In the genomic region with DNA sequence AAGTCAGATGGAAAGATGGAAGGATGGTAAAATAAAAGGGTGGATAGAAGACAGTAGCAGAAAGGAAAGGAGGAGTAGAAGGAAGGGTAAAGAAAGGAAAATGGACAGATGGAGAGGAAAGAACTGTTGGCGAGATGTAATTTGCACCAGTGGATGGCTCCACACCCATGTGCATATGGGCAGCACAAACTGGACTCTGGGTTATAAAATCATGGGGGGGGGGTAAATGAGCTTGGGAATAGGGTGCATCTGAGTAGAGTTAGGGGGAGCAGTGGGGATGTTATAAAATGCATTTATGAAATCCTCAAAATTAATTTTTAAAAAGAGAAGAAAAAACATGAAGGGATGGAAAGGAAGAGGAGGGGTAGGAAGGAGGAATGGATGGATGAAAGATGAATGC, we compare ENCODE assay signal across 8 mouse cellular contexts. TPM values are rescaled to one million over a fixed set of nuclear protein-coding genes. Genes with fewer than 3 reads are reported as not detected.
DNase-seq lines count a peak whose midpoint lies in the region; ATAC-seq and TF ChIP-seq lines count a peak whose summit lies in the region.

No protein-coding gene starts in this region.

- H3K4me3 ChIP-seq in heart, embryonic 11.5 days (ENCODE audit: low read depth, low read length), result peak overlapping the region; percentile 51
- no peak overlapping the region for H3K4me3 ChIP-seq in ES-Bruce4 (ENCODE audit: low read depth, low read length)
- H3K4me3 ChIP-seq in forebrain, embryonic 16.5 days (replicated peaks; ENCODE audit: low read length), result peak overlapping the region; percentile 56
- peak overlapping the region; percentile 59 for H3K4me3 ChIP-seq in liver, embryonic 16.5 days (ENCODE audit: low read depth, low read length)

- no peaks in the 10 kb centered on the region for H3K36me3 ChIP-seq in heart, embryonic 11.5 days (ENCODE audit: control insufficient read depth, insufficient read depth, low read length)
- no peaks in the 10 kb centered on the region for H3K36me3 ChIP-seq in ES-Bruce4 (ENCODE audit: control insufficient read depth, insufficient read depth, low read length, poor library complexity, severe bottlenecking)
- no peaks in the 10 kb centered on the region for H3K36me3 ChIP-seq in forebrain, embryonic 16.5 days (ENCODE audit: control insufficient read depth, insufficient read depth)
- no peaks in the 10 kb centered on the region for H3K36me3 ChIP-seq in liver, embryonic 16.5 days (ENCODE audit: control insufficient read depth, insufficient read depth)

- H3K9ac ChIP-seq in heart, embryonic 11.5 days (ENCODE audit: low read depth, low read length), result peak overlapping the region; percentile 67; the same call in 1 of the 2 replicates
- H3K9ac ChIP-seq in ES-Bruce4 (ENCODE audit: low read depth, poor library complexity, severe bottlenecking), result peak overlapping the region; percentile 37; the same call in 1 of the 2 replicates
- peak overlapping the region; percentile 70 for H3K9ac ChIP-seq in forebrain, embryonic 16.5 days (replicated peaks; ENCODE audit: low read depth, low read length)
- no peak overlapping the region; the same call in 1 of the 2 replicates for H3K9ac ChIP-seq in liver, embryonic 16.5 days (ENCODE audit: low read depth, low read length)

- no peak for TF ChIP-seq CTCF in ES-Bruce4 (IDR thresholded peaks at IDR 0.05; ENCODE audit: low read depth, low read length)

- TF ChIP-seq EP300 in ES-Bruce4 (IDR thresholded peaks at IDR 0.05; ENCODE audit: insufficient read depth, low read depth, low read length), result no peak

- H3K4me1 ChIP-seq in heart, embryonic 11.5 days (ENCODE audit: control insufficient read depth, insufficient read depth, low read length), result no peaks in the 10 kb centered on the region
- no peaks in the 10 kb centered on the region for H3K4me1 ChIP-seq in ES-Bruce4 (ENCODE audit: control insufficient read depth, insufficient read depth, low read length)
- H3K4me1 ChIP-seq in forebrain, embryonic 16.5 days (replicated peaks; ENCODE audit: control insufficient read depth, insufficient read depth, low read length), result peaks cover 7% of the 10 kb centered on the region
- H3K4me1 ChIP-seq in liver, embryonic 16.5 days (ENCODE audit: control insufficient read depth, low read depth, low read length), result no peaks in the 10 kb centered on the region

- no peak for ATAC-seq in heart, embryonic 11.5 days (replicated peaks; ENCODE audit: insufficient number of reproducible peaks, low FRiP score, low TSS enrichment)
- ATAC-seq in forebrain, embryonic 16.5 days, result no peak
- ATAC-seq in liver, embryonic 16.5 days (ENCODE audit: low read depth), result no peak
- no peak for ATAC-seq in inflammation-experienced regulatory T-cells, adult 6 months
- no peak for ATAC-seq in CD4-positive, CD25-positive, alpha-beta regulatory T cell, adult 4 months

- H3K4me2 ChIP-seq in heart, embryonic 11.5 days, result peak overlapping the region; percentile 56
- H3K4me2 ChIP-seq in forebrain, embryonic 16.5 days (ENCODE audit: low read length), result peak overlapping the region; percentile 46
- peak overlapping the region; percentile 49 for H3K4me2 ChIP-seq in liver, embryonic 16.5 days (ENCODE audit: low read depth, low read length)

- DNase-seq in heart, postnatal 36 days, result no peak
- no peak for DNase-seq in kidney, postnatal 10 days

- TF ChIP-seq POLR2A in ES-Bruce4 (IDR thresholded peaks at IDR 0.05; ENCODE audit: insufficient read depth, low read length), result no peak

- H3K27me3 ChIP-seq in heart, embryonic 11.5 days (ENCODE audit: control insufficient read depth, insufficient read depth, low read length), result no peaks in the 10 kb centered on the region
- no peaks in the 10 kb centered on the region for H3K27me3 ChIP-seq in ES-Bruce4 (ENCODE audit: control insufficient read depth, insufficient read depth, low read length, poor library complexity, severe bottlenecking)
- no peaks in the 10 kb centered on the region for H3K27me3 ChIP-seq in forebrain, embryonic 16.5 days (replicated peaks; ENCODE audit: control insufficient read depth, insufficient read depth, low read length)
- H3K27me3 ChIP-seq in liver, embryonic 16.5 days (ENCODE audit: control insufficient read depth, insufficient read depth, low read depth, low read length), result no peaks in the 10 kb centered on the region

- intact Hi-C loops in heart, postnatal 36 days (cut with DNase I), result no loop called here

- no peaks in the 10 kb centered on the region for H3K9me3 ChIP-seq in heart, embryonic 11.5 days (replicated peaks; ENCODE audit: control insufficient read depth, low read length)
- H3K9me3 ChIP-seq in ES-Bruce4 (replicated peaks; ENCODE audit: control insufficient read depth, insufficient read depth, low read length, poor library complexity, severe bottlenecking), result no peaks in the 10 kb centered on the region
- H3K9me3 ChIP-seq in forebrain, embryonic 16.5 days (ENCODE audit: control insufficient read depth, low read length), result no peaks in the 10 kb centered on the region
- H3K9me3 ChIP-seq in liver, embryonic 16.5 days (replicated peaks; ENCODE audit: control insufficient read depth, low read length), result no peaks in the 10 kb centered on the region

- 79% methylated on average over 1 of the region's 1 CpGs for WGBS in heart, embryonic 11.5 days (ENCODE audit: insufficient replicate concordance)
- WGBS in forebrain, embryonic 16.5 days, result 60% methylated on average over 1 of the region's 1 CpGs
- WGBS in liver, embryonic 16.5 days (ENCODE audit: insufficient replicate concordance), result 70% methylated on average over 1 of the region's 1 CpGs

- H3K27ac ChIP-seq in heart, embryonic 11.5 days (ENCODE audit: low read depth, low read length), result no peak overlapping the region
- H3K27ac ChIP-seq in ES-Bruce4 (ENCODE audit: insufficient read depth, low read length), result no peak overlapping the region
- H3K27ac ChIP-seq in forebrain, embryonic 16.5 days (ENCODE audit: low read length), result no peak overlapping the region
- no peak overlapping the region for H3K27ac ChIP-seq in liver, embryonic 16.5 days (ENCODE audit: low read length)

RNA-seq across cellular contexts. Expression of gene Ids, which starts 0.7 kb away (rescaled TPM):
- 1.2 and 1.3 TPM in 2 replicates for polyA plus RNA-seq in heart, embryonic 11.5 days (2014; fragmentation: Nextera tagmentation; extraction: Ambion mirVana)
- total RNA-seq in heart, postnatal 36 days (2021), result 10 to 100 TPM; 22.4 to 22.9 TPM
- 18.3 and 19.0 TPM in 2 replicates for polyA plus RNA-seq in ES-Bruce4 (2011; ENCODE audit: insufficient read depth, insufficient read length, low read depth, missing spikeins)
- polyA plus RNA-seq in forebrain, embryonic 16.5 days (2015; fragmentation: Nextera tagmentation; extraction: Ambion mirVana), result 16.1 and 16.8 TPM in 2 replicates
- 0.46 and 0.53 TPM in 2 replicates for polyA plus RNA-seq in liver, embryonic 16.5 days (2015; fragmentation: Nextera tagmentation; extraction: Ambion mirVana)
- polyA plus RNA-seq in inflammation-experienced regulatory T-cells, adult 6 months (2017; shearing (Covaris generic)), result 1 to 10 TPM; 4.1 to 5.2 (median 4.3) TPM
- polyA plus RNA-seq in CD4-positive, CD25-positive, alpha-beta regulatory T cell, adult 4 months (2017; shearing (Covaris generic)), result 1 to 10 TPM; 4.8 to 6.2 TPM

RNA-seq across cellular contexts. Expression of gene 1110012L19Rik, which starts 21.5 kb away (rescaled TPM):
- polyA plus RNA-seq in heart, embryonic 11.5 days (2014; fragmentation: Nextera tagmentation; extraction: Ambion mirVana), result 25.9 and 29.6 TPM in 2 replicates
- total RNA-seq in heart, postnatal 36 days (2021), result 10 to 100 TPM; 15.3 to 15.6 TPM
- polyA plus RNA-seq in ES-Bruce4 (2011; ENCODE audit: insufficient read depth, insufficient read length, low read depth, missing spikeins), result 46.8 and 50.1 TPM in 2 replicates
- 39.1 and 42.6 TPM in 2 replicates for polyA plus RNA-seq in forebrain, embryonic 16.5 days (2015; fragmentation: Nextera tagmentation; extraction: Ambion mirVana)
- 9.0 and 9.4 TPM in 2 replicates for polyA plus RNA-seq in liver, embryonic 16.5 days (2015; fragmentation: Nextera tagmentation; extraction: Ambion mirVana)
- polyA plus RNA-seq in inflammation-experienced regulatory T-cells, adult 6 months (2017; shearing (Covaris generic)), result 10 to 100 TPM; 32.3 to 37.1 (median 35.7) TPM
- 10 to 100 TPM; 33.3 to 37.6 TPM for polyA plus RNA-seq in CD4-positive, CD25-positive, alpha-beta regulatory T cell, adult 4 months (2017; shearing (Covaris generic))
